Mouse (Mus musculus): ENCODE data around the gene Olfr273. TPM values are rescaled to one million over a fixed set of nuclear protein-coding genes. Genes with fewer than 3 reads are reported as not detected.

Gene Olfr273
- 0.24 TPM for polyA plus RNA-seq (2017; shearing (Covaris generic))

DNA sequence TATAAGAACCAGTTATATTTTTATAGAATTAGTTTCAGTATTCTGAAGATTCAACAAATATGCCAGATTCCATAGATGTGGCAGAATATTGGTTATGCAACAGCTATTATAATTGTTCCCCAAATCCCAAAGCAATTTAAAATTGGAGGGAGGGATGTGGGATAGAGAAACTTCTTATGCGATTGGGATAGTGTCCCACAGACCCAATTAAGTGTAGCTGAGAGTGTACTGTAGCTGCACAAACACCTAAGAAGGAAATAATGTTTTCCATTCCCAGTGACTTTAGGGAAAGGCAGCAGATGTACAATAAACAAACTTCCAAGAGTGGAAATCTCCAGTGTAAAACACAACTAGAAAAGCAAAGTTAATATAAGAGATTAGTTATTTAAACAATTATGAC is at the start of gene Olfr273:
TSS of gene Olfr273 (minus strand) at position 101 of the 400 bp plus-strand sequence.

DNA sequence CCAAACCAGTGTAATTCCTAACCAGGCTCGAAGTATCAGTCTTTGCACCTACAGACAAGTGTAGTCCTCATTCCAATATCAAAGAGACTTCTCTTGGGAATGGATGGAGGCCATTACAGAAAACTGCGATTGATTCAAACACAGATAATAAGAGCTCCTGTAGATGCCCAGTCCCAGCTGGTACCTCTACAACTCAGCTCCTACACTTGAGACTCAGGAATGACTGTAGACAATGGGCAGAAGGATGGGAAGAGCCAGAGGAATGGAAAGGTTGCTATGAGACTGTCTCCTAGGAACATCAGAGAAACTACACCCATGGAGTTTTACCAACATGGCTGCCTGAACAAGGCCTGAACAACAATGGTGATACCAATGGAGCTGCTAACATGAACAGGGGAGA is 44.7 kb downstream of the Olfr273 start, which contains the start of gene Olfr275:
TSS of gene Olfr275 (plus strand) at position 301 of the 400 bp plus-strand sequence.

Other genes with a start within 250 kb of the Olfr273 start
- gene Olfr275, start 44.6 kb downstream of the Olfr273 start, polyA plus RNA-seq (2017; shearing (Covaris generic)): not detected
- not detected for gene Olfr272, start 59.9 kb upstream of the Olfr273 start, polyA plus RNA-seq (2017; shearing (Covaris generic))
- gene Olfr270, start 105.3 kb upstream of the Olfr273 start, polyA plus RNA-seq (2017; shearing (Covaris generic)): not detected
- gene Nipsnap3a, start 130.0 kb upstream of the Olfr273 start, polyA plus RNA-seq (2017; shearing (Covaris generic)): 0.46 TPM
- gene Nipsnap3b, start 152.6 kb upstream of the Olfr273 start, polyA plus RNA-seq (2017; shearing (Covaris generic)): 82.3 TPM

Data from effector memory CD4-positive, alpha-beta T cell, adult 7 months (primary cell).